Mouse (Mus musculus): ENCODE results near the gene Baiap2.

The Baiap2 gene

GRCm38 (mm10) chr11:119920668-119921067, 21.9 kb upstream of the Baiap2 start:
- DNase-seq = no peak

GRCm38 (mm10) chr11:119925176-119925575, 17.4 kb upstream of the Baiap2 start:
- no peak for DNase-seq

GRCm38 (mm10) chr11:119926762-119927161, 15.8 kb upstream of the Baiap2 start:
- no peak for DNase-seq

GRCm38 (mm10) chr11:119928023-119928681, 14.4 kb upstream of the Baiap2 start:
- peak; percentile 86 for DNase-seq

- no peak for DNase-seq
Observed at GRCm38 (mm10) chr11:119929603-119930265, 12.8 kb upstream of the Baiap2 start.

GRCm38 (mm10) chr11:119931809-119932208, 10.8 kb upstream of the Baiap2 start:
- no peak for DNase-seq

- DNase-seq = no peak
Observed at GRCm38 (mm10) chr11:119933142-119933541, 9.4 kb upstream of the Baiap2 start.

- peak; percentile 59 for DNase-seq
Observed at GRCm38 (mm10) chr11:119933819-119934583, 8.6 kb upstream of the Baiap2 start.

- DNase-seq = no peak
Observed at GRCm38 (mm10) chr11:119934773-119935172, 7.8 kb upstream of the Baiap2 start.

GRCm38 (mm10) chr11:119935457-119935856, 7.1 kb upstream of the Baiap2 start:
- DNase-seq = peak; percentile 84

GRCm38 (mm10) chr11:119936456-119936855, 6.1 kb upstream of the Baiap2 start:
- no peak for DNase-seq

GRCm38 (mm10) chr11:119937216-119937615, 5.3 kb upstream of the Baiap2 start:
- no peak for DNase-seq

GRCm38 (mm10) chr11:119937772-119938502, 4.6 kb upstream of the Baiap2 start:
- no peak for DNase-seq

- no peak for DNase-seq
Observed at GRCm38 (mm10) chr11:119939073-119939710, 3.4 kb upstream of the Baiap2 start.

GRCm38 (mm10) chr11:119939711-119940106, 2.9 kb upstream of the Baiap2 start:
- no peak for DNase-seq

- no peak for DNase-seq
Observed at GRCm38 (mm10) chr11:119940142-119940541, 2.4 kb upstream of the Baiap2 start.

- DNase-seq = no peak
Observed at GRCm38 (mm10) chr11:119941794-119942193, 769 bp upstream of the Baiap2 start.

GRCm38 (mm10) chr11:119942201-119942726, 299 bp upstream of the Baiap2 start:
- DNase-seq = no peak

GRCm38 (mm10) chr11:119943428-119943988, 945 bp downstream of the Baiap2 start:
- DNase-seq = peak; percentile 63

GRCm38 (mm10) chr11:119945343-119945742, 2.8 kb downstream of the Baiap2 start:
- no peak for DNase-seq

GRCm38 (mm10) chr11:119947426-119947825, 4.9 kb downstream of the Baiap2 start:
- no peak for DNase-seq

- no peak for DNase-seq
Observed at GRCm38 (mm10) chr11:119947897-119948296, 5.3 kb downstream of the Baiap2 start.

Measured in thymus, postnatal 14 days (tissue).